Mouse (Mus musculus): ENCODE measurements at regions not wholly inside any gene's neighbourhood (a gene's known extent, or its start where the extent isn't known, plus 50 kb on each side); places are given as distances from the start of the nearest gene placed in this dataset.

DNA sequence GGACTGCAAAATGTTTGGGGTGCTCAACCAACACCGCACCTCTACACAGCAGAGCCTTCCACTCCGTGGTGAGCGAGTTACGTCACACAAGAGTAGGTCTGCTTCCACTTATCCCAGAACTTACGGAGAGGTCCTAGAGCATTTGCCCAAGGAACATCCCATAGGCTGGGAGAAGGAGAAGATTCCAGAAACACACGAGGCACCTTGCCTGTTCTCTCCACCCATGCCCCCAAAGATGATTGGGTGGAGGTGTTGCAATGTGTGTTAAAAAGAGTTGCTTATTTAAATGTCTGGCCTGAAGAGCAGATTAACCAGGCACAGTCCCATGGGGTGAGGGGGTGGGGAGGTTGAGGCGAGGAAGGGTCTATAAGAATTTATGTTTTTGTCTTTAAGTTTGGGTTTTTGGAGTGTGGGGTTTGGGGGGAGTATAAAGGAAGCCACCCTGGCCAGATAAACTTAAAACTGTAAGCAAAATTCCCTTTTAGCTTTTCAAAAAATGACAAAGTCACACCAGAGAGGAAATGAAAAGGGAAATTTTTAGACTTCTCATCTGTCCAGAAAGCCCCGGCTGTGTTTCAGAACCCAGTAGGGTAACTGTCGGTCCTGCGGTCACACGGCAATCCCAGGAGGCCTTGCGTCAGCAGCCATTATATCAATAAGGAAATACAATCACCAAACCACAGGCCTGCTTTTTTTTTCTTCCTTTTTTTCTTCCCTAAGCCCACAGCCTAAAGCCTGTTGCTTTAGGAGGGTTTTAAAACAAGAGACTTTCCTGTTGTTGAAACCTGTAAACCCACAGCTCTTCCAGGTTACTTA lies 113.3 kb downstream of the Tomm20 start:
- 71% methylated on average over 12 of the region's 12 CpGs for WGBS
- ATAC-seq (ENCODE audit: insufficient read depth) (no peak), DNase-seq (peak; percentile 34)
- no peaks in the 10 kb centered on the region for H3K36me3 ChIP-seq (ENCODE audit: insufficient read depth)
- H3K9ac ChIP-seq, result no peak overlapping the region
- no peak overlapping the region for H3K4me3 ChIP-seq (ENCODE audit: low read depth, low read length)
- H3K27ac ChIP-seq (ENCODE audit: low read depth), result peak overlapping the region; percentile 92
- peaks cover 74% of the 10 kb centered on the region for H3K4me1 ChIP-seq (ENCODE audit: insufficient read depth)
- no peak overlapping the region for H3K4me2 ChIP-seq
- TF ChIP-seq CTCF (IDR thresholded peaks at IDR 0.05; ENCODE audit: low read depth), result no peak
- H3K9me3 ChIP-seq (ENCODE audit: low read depth, low read length), result no peaks in the 10 kb centered on the region
- H3K27me3 ChIP-seq (ENCODE audit: insufficient read depth, low read length), result no peaks in the 10 kb centered on the region

DNA sequence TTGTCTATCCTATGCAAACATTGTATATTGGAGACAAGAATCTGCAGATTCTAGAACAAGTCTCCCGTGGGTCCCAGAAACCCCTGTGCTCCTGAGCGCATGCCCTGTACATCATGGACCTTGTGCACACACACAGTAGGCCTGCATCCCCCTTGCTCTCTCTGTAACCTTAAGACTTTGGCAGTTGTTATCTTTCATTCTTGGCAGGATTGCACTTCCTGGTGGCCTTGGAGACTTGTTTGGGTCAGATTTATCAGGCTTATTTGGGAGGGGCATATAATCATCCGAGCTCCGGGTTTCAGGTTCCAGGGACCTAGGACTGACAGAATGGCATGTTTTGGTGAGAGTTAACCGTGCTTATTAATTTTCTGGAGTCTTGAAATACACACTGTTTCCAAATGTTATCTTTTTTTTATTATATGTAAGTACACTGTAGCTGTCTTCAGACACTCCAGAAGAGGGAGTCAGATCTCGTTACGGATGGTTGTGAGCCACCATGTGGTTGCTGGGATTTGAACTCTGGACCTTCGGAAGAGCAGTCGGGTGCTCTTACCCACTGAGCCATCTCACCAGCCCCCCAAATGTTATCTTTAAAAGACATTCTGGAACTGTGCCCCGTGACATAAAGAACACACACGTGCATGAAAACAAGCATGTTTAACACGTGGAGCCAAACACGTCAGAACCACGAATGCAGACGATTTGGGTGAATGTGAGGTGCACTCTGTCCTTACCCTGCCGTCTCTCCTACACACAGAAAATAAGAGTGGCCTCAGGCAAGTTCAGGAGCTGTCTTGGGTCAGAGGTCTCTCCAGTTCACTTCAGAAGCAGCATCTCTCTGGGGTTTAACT lies 114.1 kb downstream of the Tomm20 start:
- H3K9me3 ChIP-seq (ENCODE audit: low read depth, low read length), result no peaks in the 10 kb centered on the region
- peaks cover 76% of the 10 kb centered on the region for H3K4me1 ChIP-seq (ENCODE audit: insufficient read depth)
- no peak overlapping the region; the same call in 1 of the 2 replicates for H3K9ac ChIP-seq
- H3K4me3 ChIP-seq (ENCODE audit: low read depth, low read length), result no peak overlapping the region
- peak overlapping the region; percentile 92 for H3K27ac ChIP-seq (ENCODE audit: low read depth)
- H3K4me2 ChIP-seq, result no peak overlapping the region
- 76% methylated on average over 16 of the region's 16 CpGs for WGBS
- no peak for TF ChIP-seq CTCF (IDR thresholded peaks at IDR 0.05; ENCODE audit: low read depth)
- DNase-seq, result no peak
- ATAC-seq (ENCODE audit: insufficient read depth), result no peak
- H3K27me3 ChIP-seq (ENCODE audit: insufficient read depth, low read length), result no peaks in the 10 kb centered on the region
- no peaks in the 10 kb centered on the region for H3K36me3 ChIP-seq (ENCODE audit: insufficient read depth)

DNA sequence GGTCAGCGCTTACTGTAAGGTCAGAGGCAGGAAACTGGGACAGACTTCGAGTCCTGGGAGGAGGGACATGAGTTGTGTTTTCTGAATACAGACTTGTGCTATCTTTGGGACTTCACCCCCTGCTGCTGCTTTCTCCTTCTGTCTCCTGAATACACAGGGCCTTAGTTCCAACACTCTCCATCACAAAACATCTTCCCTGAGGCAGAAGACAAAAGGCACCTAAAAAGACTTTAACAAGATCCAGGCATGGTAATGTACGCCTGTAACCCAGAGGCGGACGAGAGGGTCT lies 115.5 kb downstream of the Tomm20 start:
- no peak overlapping the region for H3K4me3 ChIP-seq (ENCODE audit: low read depth, low read length)
- no peaks in the 10 kb centered on the region for H3K36me3 ChIP-seq (ENCODE audit: insufficient read depth)
- peak overlapping the region; percentile 81 for H3K27ac ChIP-seq (ENCODE audit: low read depth)
- H3K27me3 ChIP-seq (ENCODE audit: insufficient read depth, low read length), result no peaks in the 10 kb centered on the region
- 64% methylated on average over 5 of the region's 5 CpGs for WGBS
- H3K4me2 ChIP-seq, result no peak overlapping the region
- TF ChIP-seq CTCF (IDR thresholded peaks at IDR 0.05; ENCODE audit: low read depth), result no peak
- DNase-seq (no peak), ATAC-seq (ENCODE audit: insufficient read depth) (no peak)
- no peak overlapping the region for H3K9ac ChIP-seq
- peaks cover 78% of the 10 kb centered on the region for H3K4me1 ChIP-seq (ENCODE audit: insufficient read depth)
- no peaks in the 10 kb centered on the region for H3K9me3 ChIP-seq (ENCODE audit: low read depth, low read length)

DNA sequence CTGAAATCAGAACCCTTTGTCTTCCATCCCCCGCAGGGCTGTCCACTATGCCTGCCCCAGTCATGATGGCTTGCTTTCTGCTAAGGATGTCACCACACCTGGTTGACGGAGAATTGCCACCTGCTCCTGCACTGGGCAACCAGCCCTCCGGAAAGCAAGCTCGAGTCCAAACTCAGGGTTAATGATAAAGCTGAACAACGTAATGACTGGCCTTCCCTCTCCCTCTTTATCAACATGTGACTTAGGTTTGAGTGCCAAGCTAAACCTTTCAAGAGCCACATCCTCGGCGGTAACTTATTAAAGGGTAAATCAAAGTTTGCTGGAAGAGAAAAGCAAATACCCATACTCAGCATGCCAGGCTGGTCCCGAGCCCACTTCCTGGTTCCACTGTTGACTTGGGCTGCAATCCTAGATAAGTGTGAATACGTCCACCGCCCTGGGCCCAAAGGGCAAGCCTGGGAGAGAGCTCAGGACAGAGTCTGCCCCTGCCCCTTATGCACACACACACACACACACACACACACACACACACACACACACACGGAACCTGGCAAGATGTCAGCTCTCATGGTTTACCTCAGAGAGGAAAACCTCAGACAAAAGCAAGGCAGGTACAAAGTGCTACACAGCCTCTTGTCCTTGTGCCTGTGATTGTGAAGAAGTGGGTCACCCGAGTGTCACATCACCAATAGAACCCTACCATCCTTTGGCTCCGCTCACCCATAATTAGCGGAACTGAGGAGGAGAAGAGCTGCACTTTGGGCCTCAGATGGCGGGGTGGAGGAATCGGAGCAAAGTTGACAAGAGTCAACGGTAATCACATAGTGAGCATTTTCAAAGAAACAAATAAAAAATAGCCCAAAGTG lies 116.0 kb downstream of the Tomm20 start:
- peaks cover 77% of the 10 kb centered on the region for H3K4me1 ChIP-seq (ENCODE audit: insufficient read depth)
- no peak overlapping the region for H3K4me3 ChIP-seq (ENCODE audit: low read depth, low read length)
- WGBS, result 51% methylated on average over 17 of the region's 17 CpGs
- no peaks in the 10 kb centered on the region for H3K9me3 ChIP-seq (ENCODE audit: low read depth, low read length)
- peak; percentile 36; the same call in 1 of the 2 replicates for ATAC-seq (ENCODE audit: insufficient read depth)
- H3K4me2 ChIP-seq, result 0 out of 2 replicates have a peak overlapping the region, but pooled peaks have one; percentile 19
- no peaks in the 10 kb centered on the region for H3K27me3 ChIP-seq (ENCODE audit: insufficient read depth, low read length)
- DNase-seq, result peak; percentile 73
- no peaks in the 10 kb centered on the region for H3K36me3 ChIP-seq (ENCODE audit: insufficient read depth)
- H3K27ac ChIP-seq (ENCODE audit: low read depth), result peak overlapping the region; percentile 81
- no peak overlapping the region for H3K9ac ChIP-seq
- no peak for TF ChIP-seq CTCF (IDR thresholded peaks at IDR 0.05; ENCODE audit: low read depth)

DNA sequence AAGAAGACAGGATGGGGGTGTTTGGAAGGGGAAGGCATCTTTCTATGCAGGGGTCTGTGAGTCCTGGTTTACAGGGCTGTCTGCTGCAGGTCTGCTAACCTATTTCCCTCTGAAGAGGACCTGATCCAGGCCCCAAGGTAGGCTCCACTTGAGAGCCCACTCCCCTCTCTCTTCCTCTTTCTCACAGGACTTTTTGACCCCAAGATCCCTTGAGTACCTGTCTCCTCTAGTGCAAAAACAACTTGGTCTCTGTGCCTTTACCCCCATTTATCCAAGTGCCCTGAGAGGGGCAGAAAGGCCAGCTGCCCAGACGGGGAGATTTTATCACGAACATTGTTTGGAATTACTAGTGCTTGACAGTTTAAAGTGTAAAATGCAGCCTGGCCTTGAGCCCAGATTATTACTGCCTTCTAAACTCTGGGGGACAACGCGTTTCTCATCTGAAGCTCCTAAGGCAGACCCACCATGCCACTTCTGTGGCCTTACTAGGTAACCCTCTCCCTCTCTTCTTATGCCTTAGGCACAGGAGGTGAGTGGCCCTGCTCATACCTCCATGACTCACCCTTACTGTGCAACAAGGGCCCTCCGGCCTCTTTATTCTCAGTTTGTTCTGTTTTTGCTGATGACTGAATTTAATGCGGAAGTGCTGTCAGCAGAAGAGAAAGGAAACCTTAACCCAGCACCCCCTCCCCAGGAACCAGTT lies 117.8 kb downstream of the Tomm20 start:
- no peaks in the 10 kb centered on the region for H3K27me3 ChIP-seq (ENCODE audit: insufficient read depth, low read length)
- WGBS, result 19% methylated on average over 6 of the region's 6 CpGs
- no peaks in the 10 kb centered on the region for H3K36me3 ChIP-seq (ENCODE audit: insufficient read depth)
- peak overlapping the region; percentile 94 for H3K27ac ChIP-seq (ENCODE audit: low read depth)
- no peak for ATAC-seq (ENCODE audit: insufficient read depth)
- TF ChIP-seq CTCF (IDR thresholded peaks at IDR 0.05; ENCODE audit: low read depth), result no peak
- peaks cover 72% of the 10 kb centered on the region for H3K4me1 ChIP-seq (ENCODE audit: insufficient read depth)
- no peak overlapping the region for H3K9ac ChIP-seq
- peak; percentile 84 for DNase-seq
- no peaks in the 10 kb centered on the region for H3K9me3 ChIP-seq (ENCODE audit: low read depth, low read length)
- no peak overlapping the region for H3K4me2 ChIP-seq
- H3K4me3 ChIP-seq (ENCODE audit: low read depth, low read length), result no peak overlapping the region
